Mouse (Mus musculus) hindbrain, embryonic 10.5 days (tissue): ENCODE results near the gene Ube2q1. TPM values are rescaled to one million over a fixed set of nuclear protein-coding genes. Genes with fewer than 3 reads are reported as not detected.
A peak's percentile ranks its signal among the peaks of the same experiment; 100 is the strongest.

Experiments used
- DNase-seq: peaks from one replicate; pipeline ENCODE4 v3.0.0-alpha.2; 2017; ENCODE audit warnings: low spot score
- H3K27ac ChIP-seq: fragments of 300-500 bp; sonication (generic); 2 replicates; pipeline ENCODE4 v1.5.1; 2016; ENCODE audit warnings: mild to moderate bottlenecking, moderate library complexity
- H3K27me3 ChIP-seq: fragments of 300-500 bp; sonication (generic); 2 replicates; pipeline ENCODE4 v1.6.1; 2016; ENCODE audit warnings: mild to moderate bottlenecking; ENCODE audit not compliant: poor library complexity, insufficient read depth, severe bottlenecking
- H3K36me3 ChIP-seq: fragments of 300-500 bp; sonication (generic); 2 replicates; pipeline ENCODE4 v1.6.1; 2016; ENCODE audit warnings: mild to moderate bottlenecking, moderate library complexity
- H3K4me1 ChIP-seq: fragments of 300-500 bp; sonication (generic); replicated peaks from 2 replicates; pipeline ENCODE4 v1.6.1; 2016; ENCODE audit warnings: mild to moderate bottlenecking
- H3K4me3 ChIP-seq: fragments of 300-500 bp; sonication (generic); 2 replicates; pipeline ENCODE4 v1.5.1; 2016; ENCODE audit warnings: mild to moderate bottlenecking, moderate library complexity
- H3K9me3 ChIP-seq: fragments of 300-500 bp; sonication (generic); 2 replicates; pipeline ENCODE4 v1.6.1; 2016; ENCODE audit warnings: mild to moderate bottlenecking, moderate library complexity
- WGBS: fragments of 180-500 bp; shearing (Covaris S2); methylation state at CpG from one replicate; pipeline ENCODE4 v1.1.7; 2016; 5-methylcytosine and 5-hydroxymethylcytosine counted together
- polyA plus RNA-seq: library from polyadenylated mRNA; unstranded; fragments of >200 nt; fragmentation: Nextera tagmentation; extraction: Ambion mirVana; gene quantifications from 2 replicates; pipeline ENCODE4 v1.2.1, GENCODE M21; 2016

Gene Ube2q1
- 12.5 and 17.1 TPM in 2 replicates for polyA plus RNA-seq

DNA sequence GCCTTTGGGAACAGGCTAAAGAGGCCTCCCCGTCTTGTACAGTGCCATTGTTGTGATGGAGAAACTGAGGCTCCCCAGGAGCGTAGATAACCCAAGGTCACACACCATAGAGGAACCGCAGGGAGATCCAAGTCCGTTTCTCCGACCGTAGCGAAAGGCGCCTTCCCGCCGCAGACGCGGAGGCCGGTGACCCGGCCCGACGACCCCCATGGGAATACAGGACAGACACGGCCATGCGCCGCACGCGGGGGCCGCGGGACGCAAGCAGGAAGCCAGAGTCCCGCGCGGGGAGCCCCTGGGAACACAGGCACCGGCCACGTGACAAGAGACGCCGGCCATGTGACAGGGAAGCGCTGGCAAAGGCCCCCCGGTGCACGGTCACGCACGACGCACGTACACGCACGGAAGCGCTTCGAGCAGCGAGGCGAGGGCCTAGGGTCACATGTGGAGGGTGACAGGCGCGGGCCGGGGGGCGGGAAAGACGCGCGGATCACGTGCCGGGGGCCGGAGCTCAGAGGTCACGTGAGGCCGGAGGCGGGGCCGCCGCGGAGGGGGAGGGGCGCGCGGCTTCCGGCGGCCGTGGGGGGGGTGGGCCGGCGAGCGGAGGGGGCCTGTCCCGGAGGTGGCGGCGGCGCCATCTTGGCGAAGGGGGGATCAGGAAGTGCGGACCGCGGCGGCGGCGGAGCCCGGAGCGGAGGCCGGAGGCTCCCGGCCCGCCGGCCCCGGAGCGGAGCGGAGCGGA lies at the start of gene Ube2q1:
TSS of gene Ube2q1 (plus strand) at position 649 of the 742 bp plus-strand sequence.
- Histone ChIP-seq H3K27ac (peak within 1 kb of the TSS; percentile 99), H3K9me3 (no peaks in the 10 kb centered on the region), H3K27me3 (no peaks in the 10 kb centered on the region), H3K36me3 (peaks cover 37% of the 10 kb centered on the region), H3K4me1 (peaks cover 44% of the 10 kb centered on the region), H3K4me3 (peak within 1 kb of the TSS; percentile 99)
- WGBS, result under 1% methylated on average over 88 of the region's 90 CpGs
- peak; percentile 94 for DNase-seq

- Histone ChIP-seq H3K9me3 (no peaks in the 10 kb centered on the region), H3K27me3 (no peaks in the 10 kb centered on the region), H3K4me1 (peaks cover 23% of the 10 kb centered on the region), H3K4me3 (no peak overlapping the region), H3K27ac (no peak overlapping the region), H3K36me3 (no peaks in the 10 kb centered on the region)
- WGBS, result 21% methylated on average over 4 of the region's 4 CpGs
- DNase-seq, result peak; percentile 37
These were observed 46.4 kb upstream of the Ube2q1 start for GRCm38 (mm10) chr3:89727028-89727427.

DNA sequence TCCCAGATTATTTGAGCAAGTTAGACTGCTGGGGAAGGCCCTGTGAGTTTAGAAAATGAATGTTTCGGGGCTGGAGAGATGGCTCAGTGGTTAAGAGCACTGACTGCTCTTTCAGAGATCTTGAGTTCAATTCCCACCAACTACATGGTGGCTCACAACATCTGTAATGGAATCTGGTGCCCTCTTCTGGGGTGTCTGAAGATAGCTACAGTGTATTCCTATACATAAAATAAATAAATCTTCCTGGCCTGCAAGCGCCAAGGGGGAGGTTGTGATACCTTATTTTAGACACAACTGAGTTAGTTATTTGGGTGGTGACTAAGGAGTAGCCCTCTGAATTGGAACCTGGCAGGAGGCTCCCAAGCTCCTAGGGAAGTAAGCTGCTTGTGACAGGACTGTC lies 44.6 kb upstream of the Ube2q1 start:
- DNase-seq, result no peak
- H3K36me3 ChIP-seq, result no peaks in the 10 kb centered on the region
- no peaks in the 10 kb centered on the region for H3K9me3 ChIP-seq
- no peak overlapping the region for H3K27ac ChIP-seq
- H3K27me3 ChIP-seq, result no peaks in the 10 kb centered on the region
- H3K4me3 ChIP-seq, result no peak overlapping the region
- peaks cover 21% of the 10 kb centered on the region for H3K4me1 ChIP-seq
- 91% methylated on average over 2 of the region's 2 CpGs for WGBS

- Histone ChIP-seq H3K27me3 (no peaks in the 10 kb centered on the region), H3K36me3 (peaks cover 10% of the 10 kb centered on the region), H3K27ac (peak overlapping the region; percentile 85), H3K4me1 (peaks cover 21% of the 10 kb centered on the region), H3K4me3 (peak overlapping the region; percentile 63), H3K9me3 (no peaks in the 10 kb centered on the region)
- 3% methylated on average over 32 of the region's 32 CpGs for WGBS
- DNase-seq, result peak; percentile 67
These were observed 42.8 kb upstream of the Ube2q1 start for GRCm38 (mm10) chr3:89730350-89731331.

DNA sequence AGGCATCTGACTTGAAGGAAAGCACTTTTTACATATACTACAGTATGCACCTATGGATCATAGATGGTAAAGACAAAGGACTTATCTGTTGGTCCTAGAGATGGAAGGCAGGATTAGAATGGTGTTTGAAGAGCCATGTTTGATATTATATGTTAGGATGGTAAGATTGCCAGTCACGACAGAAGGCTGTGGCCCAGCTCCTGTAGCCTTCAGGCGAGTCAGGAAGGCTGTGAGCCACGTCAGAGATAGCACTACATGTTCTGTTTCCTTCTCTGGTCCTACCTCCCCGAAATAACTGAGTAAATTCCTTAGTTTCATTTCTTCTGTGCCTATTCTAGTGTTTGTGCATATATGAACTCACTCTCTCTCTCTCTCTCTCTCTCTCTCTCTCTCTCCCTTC lies 41.3 kb upstream of the Ube2q1 start:
- Histone ChIP-seq H3K27ac (no peak overlapping the region), H3K36me3 (peaks cover 25% of the 10 kb centered on the region), H3K9me3 (no peaks in the 10 kb centered on the region), H3K4me3 (no peak overlapping the region), H3K27me3 (no peaks in the 10 kb centered on the region), H3K4me1 (peaks cover 21% of the 10 kb centered on the region)
- 85% methylated on average over 4 of the region's 4 CpGs for WGBS
- DNase-seq, result no peak

DNA sequence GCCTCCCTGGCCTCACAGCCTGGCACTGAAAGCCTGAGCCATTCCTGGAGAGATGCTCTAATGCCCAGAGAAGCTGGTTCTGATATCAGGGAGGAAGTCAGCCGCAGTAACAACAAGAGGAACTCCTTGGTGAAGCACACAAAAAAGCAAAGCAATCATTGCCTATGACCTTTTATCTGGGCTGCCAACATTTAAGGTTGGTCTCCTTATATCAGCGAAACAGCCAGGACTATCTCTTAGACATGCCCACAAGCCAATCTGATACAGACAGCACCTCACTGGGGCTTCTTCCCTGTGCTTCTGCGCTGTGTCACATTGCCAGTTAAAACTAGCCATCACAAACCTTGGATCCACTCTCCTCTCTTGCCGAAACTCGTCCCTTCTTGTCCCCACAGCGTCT lies 34.9 kb upstream of the Ube2q1 start:
- 94% methylated on average over 6 of the region's 6 CpGs for WGBS
- Histone ChIP-seq H3K36me3 (peaks cover 87% of the 10 kb centered on the region), H3K27me3 (no peaks in the 10 kb centered on the region), H3K4me3 (no peak overlapping the region), H3K27ac (no peak overlapping the region), H3K9me3 (no peaks in the 10 kb centered on the region), H3K4me1 (no peaks in the 10 kb centered on the region)
- DNase-seq, result no peak

DNA sequence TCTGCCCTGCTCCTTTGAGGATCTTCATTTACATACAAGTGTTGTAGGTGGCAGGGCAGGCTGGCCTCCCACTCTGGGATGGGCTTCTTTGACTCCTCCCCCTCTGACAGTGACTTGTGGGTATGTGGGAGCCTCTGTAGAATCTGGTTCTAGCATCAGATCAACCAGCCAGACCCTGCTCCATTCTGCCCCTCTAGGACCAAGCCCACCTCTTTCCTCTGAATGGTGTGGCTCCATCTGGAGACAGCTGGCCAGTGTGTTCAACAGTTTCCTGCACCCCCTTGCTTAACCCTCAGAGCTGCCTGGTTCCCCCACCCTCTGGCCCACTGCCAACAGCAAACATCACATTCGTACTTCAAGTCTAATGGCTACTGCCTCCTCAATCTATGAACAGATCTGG lies 21.1 kb upstream of the Ube2q1 start:
- H3K27ac ChIP-seq, result no peak overlapping the region
- 82% methylated on average over 1 of the region's 1 CpGs for WGBS
- no peak for DNase-seq
- peaks cover 71% of the 10 kb centered on the region for H3K36me3 ChIP-seq
- peaks cover 12% of the 10 kb centered on the region for H3K4me1 ChIP-seq
- no peaks in the 10 kb centered on the region for H3K9me3 ChIP-seq
- no peaks in the 10 kb centered on the region for H3K27me3 ChIP-seq
- no peak overlapping the region for H3K4me3 ChIP-seq

DNA sequence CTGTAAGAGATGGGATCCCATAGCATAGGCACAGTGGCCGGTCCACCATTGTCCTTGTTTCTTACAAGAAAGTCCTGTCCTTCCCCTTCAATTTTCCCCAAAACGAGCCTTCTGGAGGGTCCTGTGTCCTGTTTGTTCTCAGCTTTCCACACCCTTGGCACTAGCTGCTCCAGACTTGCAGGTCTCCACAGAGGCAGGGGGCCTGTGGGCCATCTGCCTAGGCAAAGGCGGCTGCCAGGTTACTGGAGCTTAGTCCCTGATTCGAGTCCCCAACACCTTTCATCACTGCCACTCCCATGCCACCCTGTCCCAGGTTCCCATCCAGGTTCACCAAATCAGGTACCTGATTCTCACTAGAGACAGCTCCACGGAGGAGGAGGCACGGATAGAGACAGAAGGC lies 18.1 kb upstream of the Ube2q1 start:
- no peak overlapping the region for H3K27ac ChIP-seq
- H3K4me1 ChIP-seq, result peaks cover 25% of the 10 kb centered on the region
- peaks cover 43% of the 10 kb centered on the region for H3K36me3 ChIP-seq
- no peak for DNase-seq
- no peaks in the 10 kb centered on the region for H3K9me3 ChIP-seq
- WGBS, result 76% methylated on average over 6 of the region's 6 CpGs
- H3K4me3 ChIP-seq, result no peak overlapping the region
- H3K27me3 ChIP-seq, result no peaks in the 10 kb centered on the region

GRCm38 (mm10) chr3:89757851-89758250 lies 15.6 kb upstream of the Ube2q1 start:
- 85% methylated on average over 2 of the region's 2 CpGs for WGBS
- no peak for DNase-seq
- H3K36me3 ChIP-seq, result peaks cover 23% of the 10 kb centered on the region

DNA sequence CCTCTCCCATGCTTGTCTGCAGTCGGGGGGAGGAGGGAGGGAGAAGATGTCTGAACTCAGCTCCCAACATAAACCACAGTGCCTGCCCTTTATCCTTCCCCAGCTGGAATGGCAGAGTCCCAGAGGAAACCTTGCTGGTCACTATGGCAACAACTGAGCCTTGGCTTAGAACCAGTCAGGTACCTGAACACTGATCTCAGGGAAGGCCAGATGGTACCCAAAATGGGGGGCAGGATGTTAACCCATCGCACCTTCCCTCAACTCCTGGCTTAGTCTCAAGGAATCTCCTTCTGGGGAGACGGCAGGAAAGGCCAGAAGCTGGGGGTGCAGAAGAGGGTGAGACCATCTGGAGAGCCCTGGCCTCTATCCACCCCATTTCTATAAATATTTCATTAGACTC lies 13.6 kb upstream of the Ube2q1 start:
- peak overlapping the region; percentile 67 for H3K27ac ChIP-seq
- H3K4me1 ChIP-seq, result peaks cover 48% of the 10 kb centered on the region
- H3K36me3 ChIP-seq, result peaks cover 15% of the 10 kb centered on the region
- DNase-seq, result no peak
- no peaks in the 10 kb centered on the region for H3K27me3 ChIP-seq
- peak overlapping the region; percentile 31 for H3K4me3 ChIP-seq
- H3K9me3 ChIP-seq, result no peaks in the 10 kb centered on the region
- 83% methylated on average over 3 of the region's 3 CpGs for WGBS

More at GRCm38 (mm10) chr3:89757851-89758250, 15.6 kb upstream of the Ube2q1 start:
- Histone ChIP-seq H3K27ac (no peak overlapping the region), H3K9me3 (no peaks in the 10 kb centered on the region), H3K4me3 (no peak overlapping the region), H3K27me3 (no peaks in the 10 kb centered on the region), H3K4me1 (peaks cover 34% of the 10 kb centered on the region)

GRCm38 (mm10) chr3:89764119-89764724 lies 9.2 kb upstream of the Ube2q1 start, which contains the start of gene Chrnb2:
Gene Chrnb2, minus strand, starts transcription at chr3:89764632.
- H3K27ac ChIP-seq, result peak within 1 kb of the TSS; percentile 83

DNA sequence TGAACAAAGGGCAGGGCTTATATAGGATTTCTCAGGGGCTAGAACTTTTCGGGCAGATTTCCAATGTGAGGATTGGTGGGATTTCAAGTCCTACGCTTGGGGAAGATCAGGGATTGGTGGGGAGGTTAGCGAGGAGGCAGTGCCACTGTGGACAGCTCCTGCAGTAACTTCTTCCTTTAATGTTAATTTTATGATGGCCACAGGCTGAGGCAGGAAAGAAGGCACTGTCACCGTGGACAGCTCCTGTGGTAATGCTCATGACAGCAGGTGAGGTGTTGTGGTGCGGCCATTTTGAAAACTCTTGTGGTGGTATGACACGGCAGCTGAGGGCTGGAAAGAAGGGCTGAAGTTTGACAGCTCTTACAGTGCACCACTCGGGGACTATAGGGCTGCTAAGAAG lies 3.8 kb upstream of the Ube2q1 start:
- no peak for DNase-seq
- WGBS, result 75% methylated on average over 7 of the region's 7 CpGs
- H3K9me3 ChIP-seq, result no peaks in the 10 kb centered on the region
- H3K4me1 ChIP-seq, result peaks cover 33% of the 10 kb centered on the region
- no peaks in the 10 kb centered on the region for H3K27me3 ChIP-seq
- no peak overlapping the region for H3K27ac ChIP-seq
- H3K36me3 ChIP-seq, result peaks cover 5% of the 10 kb centered on the region; the same call in 1 of the 2 replicates
- no peak overlapping the region for H3K4me3 ChIP-seq

More at GRCm38 (mm10) chr3:89764119-89764724, 9.2 kb upstream of the Ube2q1 start, which contains the start of gene Chrnb2:
- H3K4me1 ChIP-seq, result peaks cover 33% of the 10 kb centered on the region
- whole genome bisulfite sequencing, result under 1% methylated on average over 36 of the region's 36 CpGs
- no peaks in the 10 kb centered on the region for H3K27me3 ChIP-seq
- peak within 1 kb of the TSS; percentile 55 for H3K4me3 ChIP-seq
- peak; percentile 84 for DNase-seq
- no peaks in the 10 kb centered on the region for H3K9me3 ChIP-seq
- H3K36me3 ChIP-seq, result peaks cover 6% of the 10 kb centered on the region
